Mouse (Mus musculus): ENCODE results near the gene Prkn.

The Prkn gene

GRCm38 (mm10) chr17:11768971-11769370, 928.8 kb downstream of the Prkn start:
- no peak for DNase-seq

- DNase-seq: no peak
Observed at GRCm38 (mm10) chr17:11769513-11769912, 929.3 kb downstream of the Prkn start.

GRCm38 (mm10) chr17:11779547-11779946, 939.4 kb downstream of the Prkn start:
- DNase-seq: no peak

- DNase-seq: no peak
Observed at GRCm38 (mm10) chr17:11780005-11780404, 939.8 kb downstream of the Prkn start.

GRCm38 (mm10) chr17:11780805-11781481, 940.8 kb downstream of the Prkn start:
- DNase-seq: no peak

- no peak for DNase-seq
Observed at GRCm38 (mm10) chr17:11788270-11788936, 948.2 kb downstream of the Prkn start.

- DNase-seq: no peak
Observed at GRCm38 (mm10) chr17:11795979-11796378, 955.8 kb downstream of the Prkn start.

GRCm38 (mm10) chr17:11801226-11801625, 961.0 kb downstream of the Prkn start:
- DNase-seq: no peak

GRCm38 (mm10) chr17:11807280-11807679, 967.1 kb downstream of the Prkn start:
- no peak for DNase-seq

- no peak for DNase-seq
Observed at GRCm38 (mm10) chr17:11817886-11818285, 977.7 kb downstream of the Prkn start.

- DNase-seq: no peak
Observed at GRCm38 (mm10) chr17:11819506-11819905, 979.3 kb downstream of the Prkn start.

GRCm38 (mm10) chr17:11820757-11821156, 980.6 kb downstream of the Prkn start:
- no peak for DNase-seq

- DNase-seq: no peak
Observed at GRCm38 (mm10) chr17:11829501-11829900, 989.3 kb downstream of the Prkn start.

GRCm38 (mm10) chr17:11837121-11837520, 996.9 kb downstream of the Prkn start:
- no peak for DNase-seq

GRCm38 (mm10) chr17:11844436-11844835, 1004.3 kb downstream of the Prkn start:
- no peak for DNase-seq

- DNase-seq: no peak
Observed at GRCm38 (mm10) chr17:11844989-11845388, 1004.8 kb downstream of the Prkn start.

- no peak for DNase-seq
Observed at GRCm38 (mm10) chr17:11845506-11845905, 1005.3 kb downstream of the Prkn start.

- no peak for DNase-seq
Observed at GRCm38 (mm10) chr17:11854571-11854970, 1014.4 kb downstream of the Prkn start.

GRCm38 (mm10) chr17:11858772-11859405, 1018.7 kb downstream of the Prkn start:
- no peak for DNase-seq

GRCm38 (mm10) chr17:11861178-11861577, 1021.0 kb downstream of the Prkn start:
- no peak for DNase-seq

GRCm38 (mm10) chr17:11862360-11862759, 1022.2 kb downstream of the Prkn start:
- DNase-seq: no peak

GRCm38 (mm10) chr17:11863017-11863416, 1022.8 kb downstream of the Prkn start:
- DNase-seq: no peak

GRCm38 (mm10) chr17:11866231-11866630, 1026.0 kb downstream of the Prkn start:
- no peak for DNase-seq
